Mouse (Mus musculus) kidney, postnatal 4 days (tissue): ENCODE measurements at regions not wholly inside any gene's neighbourhood (a gene's known extent, or its start where the extent isn't known, plus 50 kb on each side); places are given as distances from the start of the nearest gene placed in this dataset.

Experiments
- DNase-seq, 2 experiments: peaks; one replicate each; pipeline ENCODE4 v3.0.0; 2021; ENCODE audit warnings: mixed read lengths in 2 of 2

GRCm38 (mm10) chr9:91559794-91560193 is 194.2 kb upstream of the Zic1 start:
- no peak for DNase-seq

DNA sequence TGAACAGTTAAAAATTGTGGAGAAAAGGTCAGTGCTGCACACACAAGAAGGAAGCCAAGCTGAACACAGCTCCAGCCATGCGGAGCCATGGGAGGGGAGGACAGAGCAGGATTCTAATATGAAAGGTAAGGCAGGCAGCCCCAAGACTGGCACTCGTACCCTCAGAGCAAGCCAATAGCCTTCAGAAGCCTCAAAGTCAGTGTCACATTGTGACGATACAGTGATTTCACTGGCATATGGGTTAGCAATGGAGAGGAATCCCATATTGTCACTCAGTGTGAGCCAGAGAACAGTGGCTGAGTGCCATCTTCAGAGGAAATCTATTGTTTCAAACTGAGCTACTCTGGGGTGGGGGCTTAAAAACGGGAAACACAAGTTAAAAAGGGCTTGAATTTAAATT is 181.4 kb upstream of the Zic1 start:
- DNase-seq: no peak

DNA sequence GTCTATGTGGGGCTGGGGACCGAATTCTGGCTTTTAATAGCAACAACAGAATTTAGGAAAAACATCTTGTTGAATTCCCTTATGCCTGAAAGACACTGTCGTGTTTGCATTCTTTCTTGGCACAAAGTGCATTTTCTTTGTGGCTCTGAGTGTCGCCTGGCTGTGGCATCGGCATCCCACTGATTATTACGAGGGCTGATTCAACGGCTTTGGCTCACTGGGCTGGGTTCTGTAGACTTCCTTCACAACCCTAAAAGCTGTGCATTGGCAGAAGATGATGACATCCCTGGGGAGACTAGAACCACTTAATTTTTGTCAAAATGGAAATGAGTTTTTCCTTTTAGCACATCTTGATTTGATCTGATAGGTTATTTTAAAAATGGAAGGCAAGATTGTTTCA is 179.8 kb upstream of the Zic1 start:
- no peak for DNase-seq

- no peak for DNase-seq
Measured at GRCm38 (mm10) chr9:91528838-91529475, 163.3 kb upstream of the Zic1 start.

GRCm38 (mm10) chr9:91528388-91528787 is 162.8 kb upstream of the Zic1 start:
- DNase-seq: no peak

DNA sequence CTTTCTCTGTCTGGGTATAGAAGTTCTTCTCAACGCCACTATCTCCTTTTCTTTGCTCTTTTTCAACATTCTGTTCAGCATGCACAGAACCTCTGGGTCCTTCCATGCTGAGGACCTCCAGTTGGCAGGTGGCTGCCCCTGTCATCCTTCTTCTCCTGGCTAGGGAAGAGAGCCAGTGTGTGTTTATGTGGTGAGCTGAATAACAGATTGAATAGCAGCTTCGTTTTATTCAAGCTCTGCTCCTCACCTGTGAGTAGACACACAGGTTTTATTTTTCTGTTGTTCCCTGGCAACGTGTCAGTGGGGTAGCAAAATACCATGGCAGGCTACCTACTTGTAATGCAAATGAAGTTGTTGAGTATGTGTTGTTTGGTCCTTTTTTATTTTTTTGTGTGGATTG is 154.9 kb upstream of the Zic1 start:
- DNase-seq: no peak

DNA sequence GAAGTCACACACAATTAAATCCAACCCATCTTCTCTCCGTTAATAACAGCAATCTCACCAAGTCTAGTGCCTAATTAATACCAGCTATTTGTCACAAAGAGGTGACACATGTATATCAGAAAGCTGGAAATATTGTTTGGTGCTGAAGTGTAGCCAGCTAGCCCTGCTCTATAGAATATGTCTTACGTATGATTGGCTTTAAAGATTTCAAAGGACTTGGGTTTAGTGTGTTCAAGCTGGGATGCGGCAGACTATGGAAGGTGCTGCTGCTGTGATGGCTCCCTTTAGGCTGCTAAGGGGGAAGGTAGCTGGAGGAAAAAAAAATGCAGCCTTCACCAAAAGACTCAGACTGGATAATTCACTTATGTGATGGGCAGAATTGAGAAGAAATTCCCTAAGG is 144.1 kb upstream of the Zic1 start:
- no peak for DNase-seq

- no peak for DNase-seq
Measured at GRCm38 (mm10) chr9:91503657-91504329, 138.2 kb upstream of the Zic1 start.

- no peak for DNase-seq
Measured at GRCm38 (mm10) chr9:91476596-91476995, 111.0 kb upstream of the Zic1 start.

GRCm38 (mm10) chr9:91462713-91463425 is 97.3 kb upstream of the Zic1 start:
- DNase-seq: no peak

GRCm38 (mm10) chr9:91459921-91460320 is 94.3 kb upstream of the Zic1 start:
- no peak for DNase-seq

- no peak for DNase-seq
Measured at GRCm38 (mm10) chr9:91456843-91457242, 91.2 kb upstream of the Zic1 start.

DNA sequence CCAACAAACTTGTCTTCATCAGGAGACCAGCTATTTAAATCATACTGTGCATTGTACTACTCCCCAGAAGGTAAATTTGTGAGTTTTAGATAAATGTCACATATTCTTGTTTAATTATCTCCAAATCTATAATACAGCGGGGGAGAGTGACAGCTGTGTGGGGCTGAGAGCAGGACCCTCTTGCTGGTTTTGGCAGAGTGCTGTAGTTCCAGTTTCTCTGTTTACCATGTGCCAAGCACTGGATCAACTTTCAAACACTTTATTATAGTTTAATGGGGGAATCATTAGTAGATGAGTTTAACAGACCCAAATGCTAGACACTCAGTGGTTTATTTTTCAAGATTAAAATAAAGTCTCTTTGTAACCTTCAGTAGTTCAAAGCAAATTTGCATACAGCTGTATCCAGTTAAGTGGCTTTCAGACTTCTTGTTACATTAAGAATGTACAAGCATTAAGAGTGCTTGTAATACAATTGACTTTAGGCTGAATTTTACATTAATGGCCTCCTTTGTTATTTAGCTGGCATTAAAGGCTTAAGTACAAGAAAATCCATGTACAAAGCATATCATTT is 90.7 kb upstream of the Zic1 start:
- no peak for DNase-seq

- DNase-seq: no peak
Measured at GRCm38 (mm10) chr9:91439106-91439505, 73.5 kb upstream of the Zic1 start.
